Mouse (Mus musculus) erythroid progenitor cell, adult 5-6 weeks (primary cell): Measurements from ENCODE around the gene Gpr39. TPM values are rescaled to one million over a fixed set of nuclear protein-coding genes. Genes with fewer than 3 reads are reported as not detected.

Experiments used
- ATAC-seq: replicated peaks from 2 replicates; pipeline ENCODE4 v1.8.0; 2016; ENCODE audit warnings: moderate number of reproducible peaks, mild to moderate bottlenecking, moderate TSS enrichment, inconsistent platforms; ENCODE audit not compliant: poor library complexity, low FRiP score, severe bottlenecking
- total RNA-seq, 2 experiments: library from RNA; stranded (forward) in 1 of 2; stranded (reverse) in 1 of 2; fragments of 150-400 nt in 1 of 2; fragments of 186-747, 209-891 nt in 1 of 2; gene quantifications; 2 replicates each; pipeline versions ENCODE4 v1.2.3 to v1.2.4; 2015 to 2017; ENCODE audit warnings: low replicate concordance in 2 of 2

The Gpr39 gene
- total RNA-seq, 2 experiments from 2014 or later: not detected

- no peak for ATAC-seq
Observed at GRCm38 (mm10) chr1:125687701-125688420, 11.1 kb downstream of the Gpr39 start.

DNA sequence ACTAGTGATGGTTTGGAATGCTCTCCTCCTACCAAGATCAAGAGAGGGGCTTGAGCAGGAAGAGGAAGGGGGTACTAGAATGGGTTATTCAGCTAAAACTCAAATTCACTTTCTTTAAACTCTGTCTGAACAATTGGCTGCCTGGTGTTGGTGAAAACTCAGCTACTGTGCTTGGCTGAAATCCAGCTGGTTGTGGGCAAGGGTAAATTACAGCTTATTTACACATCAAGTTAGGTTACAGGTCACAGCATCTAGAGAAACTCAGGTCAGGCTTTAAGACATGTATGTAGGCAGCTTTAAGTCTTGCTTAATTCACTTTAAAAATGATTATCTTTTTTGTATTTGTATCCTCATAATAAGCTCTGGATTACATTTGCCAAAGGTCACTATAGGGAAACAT, 16.7 kb downstream of the Gpr39 start:
- no peak for ATAC-seq

DNA sequence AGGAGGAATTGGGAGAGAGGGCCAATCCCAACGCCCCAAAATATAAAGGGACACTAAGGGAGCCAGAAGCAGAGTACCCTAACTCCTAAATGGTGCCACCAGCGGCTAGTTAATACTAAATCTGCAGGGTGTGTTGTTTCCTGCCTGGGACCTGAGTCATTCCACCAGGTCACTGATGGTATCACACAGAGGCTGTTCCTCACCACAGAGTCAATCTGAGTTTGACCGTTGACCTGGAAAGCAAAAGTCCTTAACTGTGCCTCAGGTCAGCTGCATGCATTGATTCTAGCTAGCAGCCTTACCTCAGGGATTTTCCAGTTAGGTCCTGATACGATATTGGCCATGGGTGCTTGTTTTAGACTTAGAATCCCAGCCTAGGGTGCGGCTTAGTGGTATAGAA, 17.5 kb downstream of the Gpr39 start:
- no peak for ATAC-seq

DNA sequence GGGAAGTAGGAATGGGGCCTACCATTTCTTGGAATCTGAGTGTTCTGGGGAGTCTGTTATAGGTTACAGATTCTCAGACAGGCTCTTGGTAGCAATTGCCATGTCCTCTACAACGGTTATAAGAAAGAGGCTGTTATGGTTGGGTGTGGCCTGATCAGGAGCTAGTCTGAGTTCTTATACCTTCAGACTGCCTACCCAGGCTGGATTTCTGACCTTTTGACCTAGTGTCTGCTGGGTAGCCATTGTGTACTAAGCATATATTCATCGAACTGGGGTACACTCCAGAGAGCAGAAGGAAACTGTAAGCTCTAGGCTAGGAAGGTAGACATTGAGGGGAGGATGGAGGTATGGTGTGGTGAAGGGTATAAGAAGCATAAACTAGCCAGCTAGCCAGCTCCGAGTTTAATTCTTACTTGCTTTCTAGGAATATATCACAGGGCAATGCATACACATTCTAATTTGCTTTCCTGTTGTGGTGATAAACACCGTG, 24.4 kb downstream of the Gpr39 start:
- no peak for ATAC-seq

- ATAC-seq: no peak
Observed at GRCm38 (mm10) chr1:125701773-125702172, 25.0 kb downstream of the Gpr39 start.

GRCm38 (mm10) chr1:125702326-125702725, 25.5 kb downstream of the Gpr39 start:
- no peak for ATAC-seq

DNA sequence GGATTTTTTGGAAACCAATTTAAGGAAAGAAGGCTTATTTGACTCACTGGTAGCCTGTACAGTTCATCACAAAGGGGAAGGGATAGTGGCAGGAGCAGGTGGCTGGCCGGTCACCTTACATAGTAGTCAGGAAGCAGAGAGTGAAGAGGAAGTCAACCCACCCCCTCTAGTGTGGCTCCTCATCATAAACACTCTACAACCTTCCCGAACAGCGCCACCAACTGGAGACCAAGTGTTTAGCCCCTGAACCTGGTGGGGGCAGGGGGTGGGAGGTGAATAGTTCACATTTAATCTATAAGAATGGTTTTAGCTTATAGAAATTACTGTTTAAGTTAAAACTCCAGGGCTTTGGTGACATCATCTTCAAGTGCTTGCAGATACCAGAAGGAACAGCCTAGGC, 28.6 kb downstream of the Gpr39 start:
- ATAC-seq: no peak

DNA sequence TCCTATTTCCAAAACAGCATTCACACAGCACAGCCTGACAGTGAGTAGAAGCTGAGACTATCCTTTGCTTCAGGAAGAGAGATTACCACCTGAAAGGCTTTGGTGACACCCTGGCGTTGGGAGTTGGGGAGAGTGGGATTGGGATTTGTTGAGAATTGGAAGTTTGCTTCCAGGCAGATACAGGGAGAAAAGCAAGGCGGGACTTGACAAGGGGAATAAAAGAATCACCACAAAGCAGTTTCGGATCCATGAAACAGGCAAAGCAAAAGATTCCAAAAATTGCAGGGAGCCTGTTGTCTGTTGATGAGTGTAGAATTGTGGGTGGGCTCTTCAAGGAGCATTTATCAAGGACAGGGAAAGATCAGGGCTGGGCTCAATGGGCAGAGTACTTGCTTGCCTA, 38.5 kb downstream of the Gpr39 start:
- ATAC-seq: no peak

GRCm38 (mm10) chr1:125716241-125716640, 39.4 kb downstream of the Gpr39 start:
- ATAC-seq: no peak

DNA sequence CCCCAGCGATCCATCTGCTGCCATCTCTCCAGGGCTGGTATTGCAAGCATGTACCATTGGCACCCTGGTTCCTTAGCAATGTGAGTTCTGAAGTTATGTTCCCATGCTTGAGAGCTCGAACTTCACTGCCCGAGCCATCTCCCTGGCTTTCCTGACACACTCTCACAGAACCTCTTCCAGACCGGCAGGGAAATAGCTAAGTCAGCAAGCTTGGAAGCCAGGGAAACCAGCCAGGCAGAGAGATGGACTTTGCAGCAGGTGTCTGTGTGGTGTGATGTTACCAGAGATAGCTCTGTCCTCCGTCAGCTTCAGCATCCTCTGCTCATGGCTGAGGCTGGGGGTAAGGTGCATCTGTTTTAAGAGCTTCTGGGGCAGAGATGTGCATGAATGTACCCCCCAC, 41.1 kb downstream of the Gpr39 start:
- ATAC-seq: no peak

DNA sequence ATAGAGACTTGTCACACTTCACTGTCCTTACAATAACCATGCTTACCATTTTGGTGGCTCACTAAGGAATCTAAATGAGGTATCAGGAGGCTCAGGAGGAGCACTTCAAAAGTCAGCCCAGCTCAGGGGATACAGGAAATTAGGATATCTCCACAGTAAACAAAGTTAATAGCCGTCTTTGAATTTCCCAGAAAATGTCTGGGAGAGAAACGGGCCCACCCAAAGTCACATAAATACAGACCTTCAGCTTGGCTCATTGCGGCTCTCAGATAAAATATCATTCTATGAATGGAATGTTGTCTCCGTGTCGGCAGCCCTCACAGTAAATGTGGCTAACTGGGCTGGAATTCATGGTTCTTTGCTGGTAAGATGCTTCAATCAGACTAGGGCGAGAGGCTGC, 42.3 kb downstream of the Gpr39 start:
- ATAC-seq: no peak

GRCm38 (mm10) chr1:125721104-125721758, 44.4 kb downstream of the Gpr39 start:
- ATAC-seq: no peak

- no peak for ATAC-seq
Observed at GRCm38 (mm10) chr1:125724304-125724703, 47.5 kb downstream of the Gpr39 start.

DNA sequence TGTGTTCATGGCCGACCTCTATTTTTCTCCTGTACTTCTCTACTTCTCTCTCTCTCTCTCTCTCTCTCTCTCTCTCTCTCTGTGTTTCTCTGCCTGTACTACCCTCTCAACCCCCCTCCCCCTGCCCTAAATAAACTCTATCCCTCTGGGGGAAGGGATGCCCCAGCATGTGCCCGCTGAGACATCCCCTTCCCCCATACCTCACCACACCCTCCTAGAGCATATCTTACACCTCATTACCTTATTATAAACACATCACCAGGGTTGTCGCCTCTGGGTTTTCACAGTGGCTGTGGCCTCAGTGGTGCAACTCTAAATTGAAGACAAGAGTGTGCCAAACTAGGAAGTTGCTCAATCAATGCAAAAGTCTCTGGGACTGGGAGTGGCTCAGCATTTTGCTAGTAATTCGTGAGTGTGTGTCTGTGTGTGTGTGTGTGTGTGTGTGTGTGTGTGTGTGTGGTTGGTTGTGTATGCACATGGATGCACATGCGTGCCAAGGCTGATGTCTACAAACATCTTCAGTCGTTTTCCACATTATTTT, 52.3 kb downstream of the Gpr39 start:
- ATAC-seq: no peak

DNA sequence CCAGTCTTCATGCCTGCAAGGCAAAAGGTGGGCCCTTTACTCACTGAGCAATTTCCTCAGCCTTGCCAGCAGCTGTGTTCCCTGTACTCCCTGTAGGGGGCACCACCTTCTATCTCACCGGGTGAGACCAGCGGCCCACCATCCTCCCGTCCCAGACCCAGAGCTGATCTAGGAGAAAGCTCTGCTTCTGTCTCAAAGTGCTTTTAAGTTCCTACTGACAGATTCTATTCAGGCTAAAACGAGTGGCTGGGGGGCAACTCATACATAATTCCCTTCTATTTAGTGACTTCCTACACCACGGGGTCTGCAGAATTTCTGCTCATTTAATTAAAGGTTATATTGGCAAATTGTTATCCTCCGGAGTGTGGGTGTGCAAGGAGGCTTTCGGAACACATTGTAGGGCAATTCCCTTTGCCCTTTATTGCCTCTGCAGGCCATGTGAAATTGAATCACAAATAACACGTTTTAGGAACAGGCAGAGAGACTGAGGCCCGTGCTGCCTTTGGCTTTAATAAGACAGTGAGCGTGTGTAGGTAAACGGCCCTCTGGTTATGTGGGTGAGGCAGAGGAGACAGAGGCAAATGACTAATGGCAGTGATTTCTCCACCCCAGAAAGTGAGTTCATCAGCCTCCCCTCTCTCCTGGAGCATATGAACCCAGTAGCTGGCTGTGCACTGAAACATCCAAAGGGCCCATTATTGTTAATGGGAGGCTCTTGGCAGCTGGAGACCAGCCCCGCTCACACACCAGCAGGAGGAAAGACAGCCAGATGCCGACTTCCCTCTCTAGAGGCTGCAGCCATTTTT, 53.1 kb downstream of the Gpr39 start:
- no peak for ATAC-seq

GRCm38 (mm10) chr1:125730537-125730880, 53.7 kb downstream of the Gpr39 start:
- ATAC-seq: no peak

GRCm38 (mm10) chr1:125731854-125732253, 55.1 kb downstream of the Gpr39 start:
- ATAC-seq: no peak

DNA sequence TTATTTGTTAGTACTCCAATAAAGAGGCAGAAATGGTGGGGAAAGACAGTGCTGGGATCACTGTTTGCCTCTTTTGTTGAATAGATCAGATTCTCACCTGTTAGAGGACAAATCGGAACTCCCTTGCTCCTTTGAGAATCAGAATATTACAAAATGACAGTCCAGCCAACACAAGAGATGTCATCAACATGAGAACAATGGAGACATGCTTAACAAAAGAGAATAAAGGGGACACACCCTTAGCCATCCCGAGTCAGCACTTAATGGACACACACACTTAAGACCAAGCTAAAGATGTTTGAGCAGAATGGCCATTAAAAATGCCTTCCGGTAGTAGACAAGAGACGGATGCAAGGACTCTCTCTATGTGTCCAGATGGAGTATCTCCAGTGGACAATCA, 68.0 kb downstream of the Gpr39 start:
- ATAC-seq: no peak

DNA sequence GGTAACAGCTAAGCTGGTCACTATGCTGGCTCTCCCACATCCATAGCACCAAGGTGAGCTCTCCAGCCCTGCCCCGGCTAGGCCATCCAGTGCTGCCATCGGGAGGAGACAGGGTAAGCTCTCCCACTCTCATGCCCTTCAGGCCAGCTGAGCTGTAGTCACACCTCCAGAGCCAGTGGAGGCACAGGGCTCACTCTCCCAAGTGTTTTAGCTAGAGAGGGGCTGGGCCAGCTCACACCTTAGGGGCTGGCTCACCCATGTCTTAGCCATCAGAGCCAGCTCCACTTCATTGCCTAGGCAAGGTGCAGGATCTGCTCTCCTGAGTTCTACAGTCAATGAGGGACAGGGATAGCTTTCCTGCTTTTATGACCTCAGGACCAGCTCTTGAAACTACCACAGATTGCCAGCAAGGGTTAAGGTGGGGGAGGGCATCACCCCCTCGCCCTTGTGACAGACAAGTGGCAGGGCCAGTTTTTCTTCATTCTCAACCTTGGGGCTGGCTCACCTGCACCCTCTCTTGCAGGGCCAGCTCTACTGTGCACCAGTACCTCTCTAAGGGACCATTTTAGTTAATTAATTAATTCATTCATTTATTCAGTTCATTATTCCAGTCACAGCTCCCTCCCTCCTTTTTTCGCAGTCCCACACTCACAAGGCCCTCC, 78.7 kb downstream of the Gpr39 start:
- no peak for ATAC-seq
